Mouse (Mus musculus): ENCODE results near the gene Stk24. TPM values are rescaled to one million over a fixed set of nuclear protein-coding genes. Genes with fewer than 3 reads are reported as not detected.
"Not testable (repeated sequence)": the region's sequence is repeated elsewhere in the genome, so short reads cannot be mapped to it uniquely, and the experiment has no call there.

Gene Stk24
- polyA plus RNA-seq, 1 experiment from 2014 or later, result 36.6 TPM

- 0 out of 2 replicates have a peak, but pooled peaks cover 3% of the 10 kb centered on the region for H3K4me1 ChIP-seq (replicated peaks; ENCODE audit: insufficient read depth, low read length)
- no peaks in the 10 kb centered on the region for H3K9me3 ChIP-seq (replicated peaks; ENCODE audit: low read length)
- no peak overlapping the region for H3K4me2 ChIP-seq (ENCODE audit: low read length)
- peak overlapping the region; percentile 64; the same call in 1 of the 2 replicates for H3K27ac ChIP-seq
- no peak for DNase-seq (ENCODE audit: low spot score)
- H3K9ac ChIP-seq (ENCODE audit: low read depth, low read length), result no peak overlapping the region
- TF ChIP-seq CTCF (IDR thresholded peaks at IDR 0.05; ENCODE audit: low read depth), result no peak
- WGBS, result 95% methylated on average over 4 of the region's 4 CpGs
- H3K27me3 ChIP-seq (ENCODE audit: insufficient read depth, low read length), result no peaks in the 10 kb centered on the region
- no peak for ATAC-seq (replicated peaks; ENCODE audit: low FRiP score, low read depth)
- no peaks in the 10 kb centered on the region for H3K36me3 ChIP-seq (ENCODE audit: insufficient read depth, low read length)
- no peak overlapping the region for H3K4me3 ChIP-seq (replicated peaks; ENCODE audit: low read depth, low read length)
Measured at GRCm38 (mm10) chr14:121422000-121422399, 42.2 kb upstream of the Stk24 start.

DNA sequence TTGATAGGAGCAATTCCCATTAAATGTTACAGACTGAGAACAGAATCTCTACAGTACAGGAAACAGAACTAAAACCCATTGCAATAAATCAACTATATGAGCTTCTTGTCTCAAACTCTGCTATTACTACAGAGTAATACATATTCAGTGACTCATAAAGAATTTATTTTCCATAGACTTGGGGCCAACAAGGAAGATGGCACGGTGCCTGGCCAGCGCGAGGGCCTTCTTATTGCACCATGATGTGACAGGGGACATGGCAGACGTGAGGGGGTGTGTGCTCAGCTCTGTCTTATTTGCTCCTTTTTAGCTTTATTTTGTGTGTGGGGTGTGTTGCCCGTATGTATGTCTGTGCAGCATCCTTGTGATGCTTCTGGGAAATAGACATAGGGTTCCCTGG is 37.8 kb upstream of the Stk24 start:
- 56% methylated on average over 5 of the region's 5 CpGs for WGBS
- ATAC-seq (replicated peaks; ENCODE audit: low FRiP score, low read depth) (no peak), DNase-seq (ENCODE audit: low spot score) (peak; percentile 74)
- Histone ChIP-seq H3K9ac (ENCODE audit: low read depth, low read length) (no peak overlapping the region), H3K4me3 (replicated peaks; ENCODE audit: low read depth, low read length) (no peak overlapping the region), H3K9me3 (replicated peaks; ENCODE audit: low read length) (no peaks in the 10 kb centered on the region), H3K4me2 (ENCODE audit: low read length) (no peak overlapping the region), H3K36me3 (ENCODE audit: insufficient read depth, low read length) (no peaks in the 10 kb centered on the region), H3K27ac (no peak overlapping the region), H3K4me1 (replicated peaks; ENCODE audit: insufficient read depth, low read length) (no peaks in the 10 kb centered on the region), H3K27me3 (ENCODE audit: insufficient read depth, low read length) (no peaks in the 10 kb centered on the region)
- no peak for TF ChIP-seq CTCF (IDR thresholded peaks at IDR 0.05; ENCODE audit: low read depth)

GRCm38 (mm10) chr14:121416626-121417319 is 37.0 kb upstream of the Stk24 start:
- no peak for DNase-seq (ENCODE audit: low spot score)
- no peak for ATAC-seq (replicated peaks; ENCODE audit: low FRiP score, low read depth)
- Histone ChIP-seq H3K27me3 (ENCODE audit: insufficient read depth, low read length) (no peaks in the 10 kb centered on the region), H3K4me1 (replicated peaks; ENCODE audit: insufficient read depth, low read length) (no peaks in the 10 kb centered on the region), H3K36me3 (ENCODE audit: insufficient read depth, low read length) (no peaks in the 10 kb centered on the region), H3K4me3 (replicated peaks; ENCODE audit: low read depth, low read length) (no peak overlapping the region), H3K27ac (no peak overlapping the region), H3K9ac (ENCODE audit: low read depth, low read length) (no peak overlapping the region), H3K4me2 (ENCODE audit: low read length) (no peak overlapping the region), H3K9me3 (replicated peaks; ENCODE audit: low read length) (no peaks in the 10 kb centered on the region)
- TF ChIP-seq CTCF (IDR thresholded peaks at IDR 0.05; ENCODE audit: low read depth), result no peak
- 89% methylated on average over 11 of the region's 12 CpGs for WGBS

DNA sequence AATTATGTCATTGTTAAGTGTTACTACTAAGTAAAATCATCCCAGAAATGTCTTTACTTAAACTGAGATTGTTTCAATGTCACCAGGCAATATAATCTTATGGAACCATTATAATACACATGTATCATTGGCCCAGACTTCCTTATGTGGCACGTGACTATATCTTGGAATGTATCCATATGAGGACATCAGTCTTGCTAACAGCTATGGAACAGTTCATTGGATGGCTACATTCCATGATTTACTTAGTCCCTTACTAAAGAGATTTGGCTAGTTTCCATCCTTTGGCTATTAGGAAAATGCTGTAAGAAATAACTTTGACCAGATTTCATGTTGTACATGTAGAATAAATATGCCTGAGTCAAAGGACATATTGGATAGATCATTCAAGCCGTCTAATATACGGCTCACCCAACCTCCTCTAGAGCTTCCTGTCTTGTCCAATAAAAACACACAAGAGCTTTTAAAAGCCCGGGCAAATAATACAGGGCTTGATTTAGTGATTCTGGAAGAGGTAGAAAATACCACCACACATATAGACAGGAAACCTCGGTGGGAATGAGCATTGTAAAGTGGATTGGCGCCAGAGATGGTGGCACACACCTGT is 34.9 kb upstream of the Stk24 start:
- ATAC-seq (replicated peaks; ENCODE audit: low FRiP score, low read depth) (no peak), DNase-seq (ENCODE audit: low spot score) (peak; percentile 79)
- Histone ChIP-seq H3K4me3 (replicated peaks; ENCODE audit: low read depth, low read length) (no peak overlapping the region), H3K27ac (no peak overlapping the region), H3K4me1 (replicated peaks; ENCODE audit: insufficient read depth, low read length) (no peaks in the 10 kb centered on the region), H3K9ac (ENCODE audit: low read depth, low read length) (no peak overlapping the region), H3K4me2 (ENCODE audit: low read length) (no peak overlapping the region), H3K36me3 (ENCODE audit: insufficient read depth, low read length) (no peaks in the 10 kb centered on the region), H3K27me3 (ENCODE audit: insufficient read depth, low read length) (no peaks in the 10 kb centered on the region), H3K9me3 (replicated peaks; ENCODE audit: low read length) (no peaks in the 10 kb centered on the region)
- 53% methylated on average over 6 of the region's 6 CpGs for WGBS
- no peak for TF ChIP-seq CTCF (IDR thresholded peaks at IDR 0.05; ENCODE audit: low read depth)

DNA sequence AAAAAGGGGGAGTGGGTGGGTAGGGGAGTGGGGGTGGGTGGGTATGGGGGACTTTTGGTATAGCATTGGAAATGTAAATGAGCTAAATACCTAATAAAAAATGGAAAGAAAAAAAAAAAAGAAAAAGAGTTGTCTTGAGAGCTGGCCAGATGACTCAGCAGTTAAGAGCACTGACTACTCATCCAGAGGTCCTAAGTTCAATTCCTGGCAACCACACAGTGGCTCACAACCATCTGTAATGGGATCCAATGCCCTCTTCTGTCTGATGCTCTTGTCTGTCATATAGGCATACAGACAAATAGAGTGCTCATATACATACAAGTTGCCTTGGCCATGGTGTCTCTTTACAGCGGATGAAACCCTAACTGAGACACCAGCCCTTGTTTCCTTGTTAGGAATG is 33.9 kb upstream of the Stk24 start:
- H3K4me3 ChIP-seq (replicated peaks; ENCODE audit: low read depth, low read length); H3K4me2 ChIP-seq (ENCODE audit: low read length); H3K27me3 ChIP-seq (ENCODE audit: insufficient read depth, low read length); H3K4me1 ChIP-seq (replicated peaks; ENCODE audit: insufficient read depth, low read length); H3K36me3 ChIP-seq (ENCODE audit: insufficient read depth, low read length); H3K9ac ChIP-seq (ENCODE audit: low read depth, low read length); ATAC-seq (replicated peaks; ENCODE audit: low FRiP score, low read depth); H3K27ac ChIP-seq; DNase-seq (ENCODE audit: low spot score); H3K9me3 ChIP-seq (replicated peaks; ENCODE audit: low read length): not testable (repeated sequence)
- 95% methylated on average over 1 of the region's 1 CpGs for WGBS

- no peak for TF ChIP-seq CTCF (IDR thresholded peaks at IDR 0.05; ENCODE audit: low read depth)
- WGBS, result 92% methylated on average over 3 of the region's 3 CpGs
- no peaks in the 10 kb centered on the region for H3K4me1 ChIP-seq (replicated peaks; ENCODE audit: insufficient read depth, low read length)
Measured at GRCm38 (mm10) chr14:121408944-121409343, 29.1 kb upstream of the Stk24 start.

More at GRCm38 (mm10) chr14:121408944-121409343, 29.1 kb upstream of the Stk24 start:
- Histone ChIP-seq H3K36me3 (ENCODE audit: insufficient read depth, low read length) (no peaks in the 10 kb centered on the region), H3K27me3 (ENCODE audit: insufficient read depth, low read length) (no peaks in the 10 kb centered on the region), H3K27ac (no peak overlapping the region), H3K4me2 (ENCODE audit: low read length) (no peak overlapping the region), H3K4me3 (replicated peaks; ENCODE audit: low read depth, low read length) (no peak overlapping the region), H3K9me3 (replicated peaks; ENCODE audit: low read length) (no peaks in the 10 kb centered on the region), H3K9ac (ENCODE audit: low read depth, low read length) (no peak overlapping the region)
- DNase-seq (ENCODE audit: low spot score) (no peak), ATAC-seq (replicated peaks; ENCODE audit: low FRiP score, low read depth) (no peak)

All from kidney, postnatal 0 days (tissue).